Mouse (Mus musculus) ES-Bruce4 (cell line): ENCODE results near the gene Stox1.

ENCODE experiments used
- CTCF ChIP-seq: IDR thresholded peaks from one replicate; pipeline ENCODE4 v1.8.1; 2011; ENCODE audit warnings: low read depth, low read length
- EP300 ChIP-seq: IDR thresholded peaks from 2 replicates; pipeline ENCODE4 v1.6.1; 2011; ENCODE audit warnings: low read depth, low read length; ENCODE audit not compliant: insufficient read depth

GRCm38 (mm10) chr10:62750781-62751180 lies 24.9 kb upstream of the Stox1 start:
- no peak for TF ChIP-seq CTCF
- TF ChIP-seq EP300, result no peak
